Mouse (Mus musculus) myocyte (in vitro differentiated cells): Measurements from ENCODE around the gene 1700025G04Rik.

ENCODE experiments used
- E2F4 ChIP-seq: IDR thresholded peaks from one replicate; pipeline ENCODE4 v1.6.1; 2011; ENCODE audit warnings: mild to moderate bottlenecking, control low read depth, moderate library complexity; ENCODE audit not compliant: insufficient read depth
- MAX ChIP-seq: IDR thresholded peaks from one replicate; pipeline ENCODE4 v1.6.1; 2011; ENCODE audit warnings: low read depth, mild to moderate bottlenecking, control low read depth

DNA sequence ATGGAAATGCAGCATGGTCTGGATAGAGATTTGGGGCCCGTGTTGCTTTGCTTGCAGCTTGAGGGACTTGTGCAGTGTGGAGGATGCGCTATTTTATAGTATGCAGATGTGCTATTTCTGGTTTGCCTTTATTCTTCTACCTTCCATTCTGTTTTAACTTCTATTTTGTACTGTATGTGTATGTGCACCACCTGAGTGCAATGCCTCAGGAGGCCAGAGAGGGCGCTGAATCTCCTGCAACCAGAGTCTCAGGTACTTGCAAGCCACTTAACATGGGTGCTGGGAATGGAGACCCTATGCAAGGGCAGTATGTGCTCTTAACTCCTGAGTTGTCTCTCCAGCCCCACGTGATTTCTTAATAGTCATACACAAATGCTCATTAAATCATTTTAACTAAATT is 98.4 kb downstream of the 1700025G04Rik start:
- no peak for TF ChIP-seq MAX
- no peak for TF ChIP-seq E2F4
